Mouse (Mus musculus): ENCODE measurements around the gene Caln1. TPM values are rescaled to one million over a fixed set of nuclear protein-coding genes. Genes with fewer than 3 reads are reported as not detected.

The Caln1 gene
- total RNA-seq, 2 experiments from 2014 or later: 129 to 132 TPM

DNA sequence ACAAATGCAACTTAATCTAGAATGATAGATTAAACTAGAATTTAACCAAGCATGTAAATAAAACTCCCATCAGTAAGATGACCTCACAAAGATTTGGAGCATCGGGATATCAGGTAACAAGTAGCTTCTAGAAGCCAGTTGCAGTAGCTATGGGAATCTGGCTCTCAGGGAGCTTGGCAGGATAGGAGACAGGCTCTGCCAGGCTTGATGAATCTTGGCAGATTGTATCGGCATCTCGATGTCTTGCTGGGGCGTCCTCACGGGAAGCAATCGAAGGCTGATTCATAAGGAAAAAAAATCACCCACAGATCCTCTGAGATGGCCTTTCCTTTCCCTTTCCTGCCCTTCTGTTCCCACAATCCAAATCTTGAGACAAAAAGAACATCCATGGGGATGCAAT lies 396.5 kb downstream of the Caln1 start:
- Histone ChIP-seq H3K4me3 (no peak overlapping the region), H3K27ac (peak overlapping the region; percentile 73)
- TF ChIP-seq CTCF (conservative IDR thresholded peaks at IDR 0.05): no peak
- DNase-seq (ENCODE audit: low spot score in 2 of 2): peak; percentile 55 to 73

DNA sequence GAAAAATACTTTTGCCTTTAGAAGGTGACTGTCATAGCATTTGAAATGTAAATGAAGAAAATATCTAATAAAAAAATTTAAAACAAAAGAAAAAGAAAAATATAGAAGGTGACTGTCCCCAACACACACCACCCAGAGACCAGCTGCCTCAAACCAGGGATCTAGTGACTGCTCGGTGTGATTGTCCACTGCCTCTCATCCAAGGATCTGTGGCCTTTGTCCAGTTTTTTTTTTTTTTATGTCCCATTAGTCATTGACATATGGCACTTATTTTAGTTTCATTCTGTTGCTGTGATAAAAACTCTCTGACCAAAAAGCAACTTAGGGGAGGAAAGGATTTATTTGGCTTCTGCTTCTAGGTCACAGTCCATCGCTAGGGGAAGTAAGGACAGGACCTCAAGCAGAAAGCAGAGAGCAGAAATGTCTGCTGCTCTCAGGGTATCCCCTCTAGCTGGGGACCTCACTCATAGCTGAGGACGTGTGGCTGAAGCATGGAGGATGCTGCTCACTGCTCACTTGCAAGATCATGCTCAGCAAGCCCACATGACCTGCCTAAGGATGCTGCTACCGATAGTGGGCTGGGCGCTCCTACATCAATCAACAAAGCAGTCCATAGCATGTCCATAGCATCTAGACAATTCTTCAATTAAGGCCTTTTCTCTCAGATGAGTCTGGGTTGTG lies 401.9 kb downstream of the Caln1 start:
- TF ChIP-seq CTCF (conservative IDR thresholded peaks at IDR 0.05): no peak
- no peak for DNase-seq (ENCODE audit: low spot score in 2 of 2)
- no peak overlapping the region for H3K27ac ChIP-seq

DNA sequence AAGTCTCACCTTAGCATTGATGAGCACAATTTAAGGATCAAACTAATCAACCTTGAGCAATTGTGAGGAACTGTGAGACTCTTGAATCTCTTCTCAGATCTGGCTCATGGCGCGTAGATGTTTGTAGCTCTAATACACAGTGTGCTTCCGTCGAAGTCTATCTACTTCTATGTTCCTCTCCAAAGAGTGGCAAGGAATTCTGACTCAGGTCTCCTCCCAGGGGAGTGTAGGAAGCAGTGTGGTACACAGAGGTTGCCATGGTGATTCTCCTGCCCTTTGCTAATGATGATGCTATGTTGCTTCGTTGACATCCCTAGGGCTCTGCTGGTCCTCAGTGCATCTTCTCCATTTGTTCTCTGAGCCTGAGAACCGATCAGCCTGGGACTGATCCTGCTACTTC lies 403.2 kb downstream of the Caln1 start:
- no peak overlapping the region for H3K4me3 ChIP-seq
- DNase-seq (ENCODE audit: low spot score in 2 of 2): no peak
- 0 out of 2 replicates have a peak overlapping the region, but pooled peaks have one; percentile 23 for H3K27ac ChIP-seq
- TF ChIP-seq CTCF (conservative IDR thresholded peaks at IDR 0.05): no peak

More for the DNA sequence above, 401.9 kb downstream of the Caln1 start:
- no peak overlapping the region for H3K4me3 ChIP-seq

DNA sequence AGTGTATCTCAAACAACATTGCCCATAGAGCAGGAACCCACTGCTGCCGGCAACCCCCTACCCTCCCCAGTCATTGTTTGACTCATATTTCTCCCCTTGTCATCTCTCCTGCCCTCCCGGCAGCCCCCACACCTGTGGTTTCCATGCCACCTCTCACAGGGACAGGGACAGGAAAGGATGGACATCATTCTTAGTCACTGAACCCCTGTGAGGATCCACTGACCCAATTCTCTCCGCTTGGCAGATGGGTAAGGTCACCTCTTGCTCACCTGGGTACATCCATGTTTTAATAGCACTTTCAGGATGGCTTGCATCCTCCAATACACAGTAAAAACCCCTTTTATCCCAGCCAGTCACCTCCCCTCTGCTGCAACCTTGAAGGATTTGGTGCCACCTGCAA lies 405.7 kb downstream of the Caln1 start:
- Histone ChIP-seq H3K4me3 (no peak overlapping the region), H3K27ac (no peak overlapping the region)
- DNase-seq (ENCODE audit: low spot score in 2 of 2): no peak
- TF ChIP-seq CTCF (conservative IDR thresholded peaks at IDR 0.05): no peak

DNA sequence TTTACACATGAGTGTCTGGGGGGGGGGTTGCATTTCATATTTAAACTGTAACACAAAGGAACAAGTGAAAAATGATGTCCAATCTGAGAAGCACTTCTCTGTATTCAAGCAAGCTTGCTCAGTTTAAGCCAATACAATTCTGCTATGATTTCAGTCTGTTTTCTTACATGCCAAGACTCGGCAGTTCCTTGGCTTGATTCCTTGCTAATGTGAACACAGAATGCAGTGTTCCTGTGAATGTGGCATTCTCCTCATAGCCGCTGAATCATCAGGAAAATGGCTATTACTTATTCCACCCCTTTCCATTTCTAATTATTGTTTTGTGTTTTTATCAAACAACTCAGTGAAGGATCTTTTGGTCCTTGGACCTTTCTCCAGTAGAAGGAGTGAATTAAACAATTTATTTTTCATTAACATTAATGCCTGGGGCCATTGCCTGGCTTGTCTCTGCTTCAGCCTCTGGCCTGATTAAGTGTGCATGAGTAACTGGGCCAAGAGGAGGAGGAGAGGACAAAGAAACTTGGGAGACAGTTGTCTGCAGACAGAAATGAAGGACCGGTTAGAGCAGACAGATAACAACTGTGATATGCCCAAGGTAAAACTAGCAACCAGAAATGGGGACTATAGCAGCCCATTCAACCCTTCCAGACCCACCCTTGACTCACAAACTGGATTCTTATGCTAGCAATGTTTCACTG lies 423.6 kb downstream of the Caln1 start:
- H3K4me3 ChIP-seq: no peak overlapping the region
- DNase-seq (ENCODE audit: low spot score in 2 of 2): peak; percentile 42 to 73
- no peak for TF ChIP-seq CTCF (conservative IDR thresholded peaks at IDR 0.05)
- H3K27ac ChIP-seq: peak overlapping the region; percentile 78

DNA sequence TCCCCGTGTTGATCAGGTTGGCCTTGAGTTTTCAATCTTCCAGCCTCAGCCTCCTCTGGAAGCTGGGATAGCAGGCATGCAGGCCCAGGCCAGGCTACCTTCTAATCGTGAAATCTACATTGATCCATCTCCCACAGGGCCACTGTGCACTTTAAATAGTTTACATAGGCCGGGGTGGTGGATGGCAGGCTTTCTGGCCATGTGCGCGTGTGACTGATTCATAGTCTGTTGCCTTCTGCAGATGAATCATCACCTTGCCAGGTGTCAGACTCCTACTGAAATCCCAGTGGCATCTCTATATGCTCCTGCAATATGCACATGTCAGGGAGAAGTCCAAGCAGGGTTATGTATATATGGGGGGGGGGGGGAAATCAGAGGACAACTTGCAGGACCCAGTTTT lies 428.5 kb downstream of the Caln1 start:
- no peak for TF ChIP-seq CTCF (conservative IDR thresholded peaks at IDR 0.05)
- peak; percentile 24 to 45 for DNase-seq (ENCODE audit: low spot score in 2 of 2)
- H3K27ac ChIP-seq: peak overlapping the region; percentile 73; the same call in 1 of the 2 replicates

DNA sequence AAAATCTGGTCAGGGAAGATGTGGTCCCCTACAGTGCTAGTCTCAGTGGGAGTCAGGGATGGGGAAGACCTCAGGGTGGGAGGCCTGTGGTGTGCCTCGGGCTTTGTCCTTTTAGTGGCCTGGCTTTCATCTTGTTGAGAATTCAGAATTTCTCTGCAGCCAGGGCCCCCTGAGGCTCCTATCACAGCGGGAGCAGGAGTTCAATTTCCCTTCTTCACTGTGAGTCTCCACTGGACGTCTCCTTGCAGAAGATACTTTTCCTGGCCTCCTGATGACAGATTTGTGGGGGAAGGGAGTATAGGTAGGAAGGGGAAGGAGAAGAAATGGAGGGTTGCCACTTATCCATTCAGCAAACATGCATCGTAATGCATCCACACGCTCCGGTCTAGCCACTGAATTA lies 441.1 kb downstream of the Caln1 start:
- no peak overlapping the region for H3K27ac ChIP-seq
- DNase-seq (ENCODE audit: low spot score in 2 of 2): no peak
- no peak for TF ChIP-seq CTCF (conservative IDR thresholded peaks at IDR 0.05)
- no peak overlapping the region for H3K4me3 ChIP-seq

More for the DNA sequence above, 428.5 kb downstream of the Caln1 start:
- H3K4me3 ChIP-seq: no peak overlapping the region

DNA sequence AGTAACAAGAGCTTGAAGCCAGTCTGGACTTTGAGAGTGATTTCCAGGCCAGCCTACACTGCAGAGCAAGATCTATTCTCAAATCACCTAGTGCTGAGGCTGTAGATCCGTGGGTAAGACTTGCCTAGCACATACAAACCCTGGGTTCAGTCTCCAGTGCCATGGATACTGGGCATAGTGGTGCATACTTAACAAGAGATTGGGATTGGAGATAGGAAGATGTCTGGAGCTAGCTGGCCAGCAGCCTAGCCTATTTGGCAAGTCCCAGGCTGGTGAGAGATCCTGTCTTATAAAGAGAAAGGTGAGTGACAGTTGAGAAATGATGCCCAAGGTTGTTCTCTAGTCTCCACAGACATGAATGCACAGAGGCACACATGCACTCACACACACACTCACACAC lies 441.6 kb downstream of the Caln1 start:
- Histone ChIP-seq H3K4me3 (no peak overlapping the region), H3K27ac (no peak overlapping the region)
- no peak for TF ChIP-seq CTCF (conservative IDR thresholded peaks at IDR 0.05)
- no peak for DNase-seq (ENCODE audit: low spot score in 2 of 2)

DNA sequence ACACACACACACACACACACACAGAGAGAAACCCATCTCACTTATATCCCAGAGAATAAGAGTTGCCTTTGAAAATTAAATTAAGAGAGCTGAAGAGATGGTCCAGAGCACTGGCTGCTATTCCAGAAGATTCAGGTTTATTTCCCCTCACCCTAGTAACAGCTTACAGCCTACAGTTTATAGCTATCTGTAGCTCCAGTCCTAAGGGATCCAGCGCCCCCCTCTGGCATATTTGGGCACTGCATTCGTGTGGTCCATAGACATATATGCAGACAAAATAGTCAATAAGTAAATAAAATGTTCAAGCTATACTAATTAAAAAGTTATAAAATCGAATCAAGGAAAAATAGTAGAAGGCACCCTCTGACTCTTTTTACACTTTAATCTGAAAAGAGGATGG lies 442.0 kb downstream of the Caln1 start:
- H3K27ac ChIP-seq: no peak overlapping the region
- no peak overlapping the region for H3K4me3 ChIP-seq
- TF ChIP-seq CTCF (conservative IDR thresholded peaks at IDR 0.05): peak; percentile 79
- peak in 1 of 2 experiments; percentile 59 for DNase-seq (ENCODE audit: low spot score in 2 of 2)

DNA sequence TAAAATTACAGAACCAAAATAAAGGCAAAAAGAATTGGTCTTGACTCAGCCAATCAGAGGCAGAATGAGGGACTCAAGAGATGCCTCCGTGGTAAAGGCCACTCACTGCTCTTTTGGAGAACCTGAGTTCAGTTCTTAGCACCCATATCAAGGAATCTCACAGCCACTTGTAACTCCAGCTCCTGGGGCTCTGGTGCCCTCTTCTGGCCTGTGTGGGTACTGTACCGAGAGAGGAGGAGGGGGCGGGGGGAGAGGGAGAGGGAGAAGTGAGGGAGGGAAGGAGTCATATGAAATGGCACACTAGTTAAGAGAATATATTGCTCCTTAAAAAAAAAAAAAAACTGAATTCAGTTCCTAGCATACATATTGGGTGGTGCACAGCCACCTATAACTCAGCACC lies 442.7 kb downstream of the Caln1 start:
- peak overlapping the region; percentile 69 for H3K27ac ChIP-seq
- TF ChIP-seq CTCF (conservative IDR thresholded peaks at IDR 0.05): peak; percentile 50
- no peak for DNase-seq (ENCODE audit: low spot score in 2 of 2)
- H3K4me3 ChIP-seq: no peak overlapping the region

DNA sequence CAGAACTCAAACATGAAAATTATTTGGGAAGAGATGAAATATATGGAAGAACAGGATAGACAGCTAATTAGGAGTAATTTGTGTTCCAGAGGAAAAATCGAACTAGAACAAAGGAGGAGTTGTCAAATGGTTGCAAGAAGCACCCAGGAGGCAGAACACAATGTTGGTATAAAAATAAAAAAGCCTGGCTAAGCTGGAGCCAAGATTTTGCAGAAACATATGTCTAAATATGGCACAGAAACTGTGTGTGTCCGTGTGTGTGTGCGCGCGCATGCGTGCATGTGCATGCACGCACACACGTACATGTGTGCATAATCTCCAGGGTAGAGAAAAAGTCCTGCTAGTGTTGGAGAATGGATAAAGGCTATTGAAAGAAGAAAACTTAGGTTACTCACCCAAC lies 443.3 kb downstream of the Caln1 start:
- Histone ChIP-seq H3K4me3 (no peak overlapping the region), H3K27ac (peak overlapping the region; percentile 69)
- TF ChIP-seq CTCF (conservative IDR thresholded peaks at IDR 0.05): no peak
- DNase-seq (ENCODE audit: low spot score in 2 of 2): peak; percentile 36 to 63

DNA sequence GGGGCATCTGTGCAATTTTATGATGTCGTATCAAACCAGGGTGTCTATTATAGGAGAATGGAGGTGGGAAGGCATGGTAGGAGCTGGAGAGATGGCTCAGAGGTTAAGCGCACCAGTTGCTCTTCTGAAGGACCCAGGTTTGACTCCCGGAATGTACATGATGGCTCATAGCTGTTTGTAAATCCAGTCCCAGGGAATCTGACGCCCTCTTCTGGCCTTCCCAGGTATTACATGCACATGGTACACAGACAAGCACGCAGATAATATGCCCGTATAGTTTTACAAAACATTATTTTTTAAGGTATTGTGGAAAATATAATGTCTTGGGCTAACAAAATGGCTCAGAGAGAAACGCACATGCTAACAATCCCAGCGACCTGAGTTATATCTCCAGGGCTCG lies 443.8 kb downstream of the Caln1 start:
- Histone ChIP-seq H3K4me3 (no peak overlapping the region), H3K27ac (peak overlapping the region; percentile 69)
- no peak for DNase-seq (ENCODE audit: low spot score in 2 of 2)
- peak; percentile 70 for TF ChIP-seq CTCF (conservative IDR thresholded peaks at IDR 0.05)

DNA sequence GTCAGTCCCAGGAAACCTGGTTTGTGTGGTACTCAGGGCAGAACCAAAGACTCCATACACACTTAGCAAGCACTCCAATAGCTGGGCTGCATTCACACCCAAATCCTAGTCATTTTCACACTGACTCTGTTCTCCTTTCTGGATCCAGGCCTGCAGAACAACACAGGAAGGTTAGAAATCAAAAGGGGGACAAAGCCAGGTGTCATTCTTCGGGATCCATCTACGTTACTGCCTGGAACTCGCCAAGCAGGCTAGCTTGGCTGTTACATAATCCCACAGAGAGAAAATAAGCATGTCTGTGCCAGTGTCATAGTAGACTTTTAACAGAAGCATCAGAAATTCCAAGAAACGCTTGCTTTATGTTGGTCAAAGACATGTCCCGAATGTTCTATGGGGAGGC lies 446.1 kb downstream of the Caln1 start:
- Histone ChIP-seq H3K4me3 (no peak overlapping the region), H3K27ac (peak overlapping the region; percentile 8)
- no peak for DNase-seq (ENCODE audit: low spot score in 2 of 2)
- no peak for TF ChIP-seq CTCF (conservative IDR thresholded peaks at IDR 0.05)
